Mouse (Mus musculus) stomach, postnatal 0 days (tissue): ENCODE measurements around the gene Atad2b. TPM values are rescaled to one million over a fixed set of nuclear protein-coding genes. Genes with fewer than 3 reads are reported as not detected.
"Not testable (repeated sequence)": the region's sequence is repeated elsewhere in the genome, so short reads cannot be mapped to it uniquely, and the experiment has no call there.

Source experiments
- ATAC-seq: fragments of 200-750 bp; cut with Nextera tagmentation; 2 replicates; pipeline ENCODE4 v1.8.0; 2017; ENCODE audit not compliant: low FRiP score, low TSS enrichment
- DNase-seq: peaks from one replicate; pipeline ENCODE4 v3.0.0-alpha.2; 2016; ENCODE audit warnings: low spot score
- H3K27ac ChIP-seq: fragments of 300-500 bp; sonication (generic); replicated peaks from 2 replicates; pipeline ENCODE4 v1.5.1; 2014; ENCODE audit warnings: mild to moderate bottlenecking, control low read depth
- H3K27me3 ChIP-seq: fragments of 300-500 bp; sonication (generic); 2 replicates; pipeline ENCODE4 v1.6.1; 2014; ENCODE audit warnings: low read length; ENCODE audit not compliant: control insufficient read depth, insufficient read depth
- H3K36me3 ChIP-seq: fragments of 300-500 bp; sonication (generic); 2 replicates; pipeline ENCODE4 v1.6.1; 2014; ENCODE audit warnings: low read length, mixed read lengths; ENCODE audit not compliant: control insufficient read depth, insufficient read depth
- H3K4me1 ChIP-seq: fragments of 300-500 bp; sonication (generic); replicated peaks from 2 replicates; pipeline ENCODE4 v1.6.1; 2014; ENCODE audit warnings: antibody characterized with exemption; ENCODE audit not compliant: control insufficient read depth, insufficient read depth
- H3K4me2 ChIP-seq: fragments of 300-500 bp; sonication (generic); replicated peaks from 2 replicates; pipeline ENCODE4 v1.6.1; 2014; ENCODE audit warnings: low read depth, mild to moderate bottlenecking, control low read depth, moderate library complexity
- H3K4me3 ChIP-seq: fragments of 300-500 bp; sonication (generic); 2 replicates; pipeline ENCODE4 v1.5.1; 2014; ENCODE audit warnings: low read depth, low read length, control low read depth
- H3K9ac ChIP-seq: fragments of 300-500 bp; sonication (generic); 2 replicates; pipeline ENCODE4 v1.6.1; 2014; ENCODE audit warnings: mild to moderate bottlenecking, low read length, control low read depth, mixed read lengths
- H3K9me3 ChIP-seq: fragments of 300-500 bp; sonication (generic); 2 replicates; pipeline ENCODE4 v1.6.1; 2016; ENCODE audit warnings: low read length; ENCODE audit not compliant: control insufficient read depth
- CTCF ChIP-seq: IDR thresholded peaks from 2 replicates; pipeline ENCODE4 v1.5.1; 2016; ENCODE audit warnings: antibody characterized with exemption, low read depth, mild to moderate bottlenecking, moderate library complexity
- EP300 ChIP-seq: optimal IDR thresholded peaks from 2 replicates; pipeline ENCODE3; 2016; ENCODE audit warnings: antibody characterized with exemption
- WGBS: fragments of 180-500 bp; shearing (Covaris S2); extraction: QIAGEN DNeasy Blood & Tissue Kit; methylation state at CpG from one replicate; pipeline ENCODE4 v1.1.7; 2014; 5-methylcytosine and 5-hydroxymethylcytosine counted together
- polyA plus RNA-seq: library from polyadenylated mRNA; unstranded; fragments of >200 nt; fragmentation: Nextera tagmentation; extraction: Ambion mirVana; gene quantifications from 2 replicates; pipeline ENCODE4 v1.2.1, GENCODE M21; 2015

Atad2b gene
- polyA plus RNA-seq, 1 experiment from 2014 or later: 4.6 TPM

DNA sequence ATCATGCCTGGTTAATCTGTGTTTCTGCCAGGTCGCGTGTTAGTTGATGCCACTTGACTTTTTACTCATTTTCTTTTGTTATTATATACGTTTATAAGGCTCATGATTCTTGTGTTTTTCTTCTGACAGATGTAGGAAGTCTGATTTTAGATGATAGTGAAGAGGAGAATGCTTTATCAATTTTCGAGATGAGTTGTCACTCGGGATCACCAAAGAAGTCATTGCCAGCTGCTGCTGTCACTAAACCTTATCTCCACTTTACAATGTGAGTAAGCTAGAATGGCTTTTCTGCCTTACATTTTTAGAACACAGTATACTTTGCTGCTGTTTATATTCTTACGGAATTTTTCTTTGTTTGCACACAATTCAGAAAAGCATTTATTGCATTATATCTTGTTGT lies 61.2 kb downstream of the Atad2b start:
- H3K4me3 ChIP-seq: no peak overlapping the region
- H3K9ac ChIP-seq: no peak overlapping the region
- no peaks in the 10 kb centered on the region for H3K27me3 ChIP-seq
- ATAC-seq: no peak
- 89% methylated on average over 6 of the region's 6 CpGs for WGBS
- no peaks in the 10 kb centered on the region for H3K9me3 ChIP-seq
- H3K4me1 ChIP-seq: no peaks in the 10 kb centered on the region
- H3K27ac ChIP-seq: no peak overlapping the region
- peaks cover 11% of the 10 kb centered on the region; the same call in 1 of the 2 replicates for H3K36me3 ChIP-seq
- no peak overlapping the region for H3K4me2 ChIP-seq
- TF ChIP-seq CTCF (no peak), EP300 (no peak)
- DNase-seq: no peak

DNA sequence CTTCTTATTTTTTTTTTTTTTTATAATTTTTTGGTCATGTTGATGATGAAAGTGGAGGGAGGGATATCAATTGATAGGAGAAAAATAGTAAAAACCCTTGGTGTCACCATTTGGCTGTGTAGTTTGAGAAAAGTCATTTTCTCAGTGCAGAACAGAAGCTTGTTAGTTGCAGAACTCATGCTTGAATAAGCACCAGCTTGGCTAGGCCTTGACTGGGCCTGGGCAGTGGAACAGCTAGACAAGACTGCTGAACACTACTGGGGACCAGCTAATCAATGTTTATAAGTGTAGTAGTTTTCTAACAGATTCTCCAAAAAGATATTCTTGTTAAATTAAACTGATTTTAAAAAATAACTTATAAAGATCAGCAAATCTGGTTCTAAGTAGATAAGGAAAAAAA lies 79.8 kb downstream of the Atad2b start:
- no peak overlapping the region for H3K9ac ChIP-seq
- no peak for ATAC-seq
- DNase-seq: no peak
- no peaks in the 10 kb centered on the region; the same call in 1 of the 2 replicates for H3K36me3 ChIP-seq
- H3K9me3 ChIP-seq: no peaks in the 10 kb centered on the region
- TF ChIP-seq CTCF: no peak
- no peak for TF ChIP-seq EP300
- no peak overlapping the region for H3K27ac ChIP-seq
- H3K27me3 ChIP-seq: no peaks in the 10 kb centered on the region
- no peak overlapping the region for H3K4me3 ChIP-seq
- no peaks in the 10 kb centered on the region for H3K4me1 ChIP-seq
- H3K4me2 ChIP-seq: no peak overlapping the region

DNA sequence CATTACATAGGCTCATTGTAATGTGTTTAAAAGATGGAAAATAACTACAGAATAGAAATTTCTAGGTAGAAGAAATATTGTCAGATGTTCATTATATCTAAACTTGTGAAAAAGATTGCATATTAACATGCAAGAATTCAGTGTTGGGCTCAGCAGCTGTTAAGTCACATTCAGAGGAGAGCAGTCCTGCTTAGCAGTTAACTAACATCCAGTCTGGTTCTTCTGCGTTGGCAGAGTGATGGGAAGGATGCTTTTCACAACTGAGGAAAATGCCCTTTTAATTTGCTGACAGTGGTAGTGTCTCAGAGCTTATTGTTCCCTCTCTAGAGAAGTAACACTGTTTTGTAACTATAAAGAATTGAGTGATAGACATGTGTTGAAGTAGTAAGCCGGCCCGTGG lies 88.2 kb downstream of the Atad2b start:
- H3K4me3 ChIP-seq: no peak overlapping the region
- H3K27ac ChIP-seq: no peak overlapping the region
- no peaks in the 10 kb centered on the region for H3K4me1 ChIP-seq
- H3K4me2 ChIP-seq: no peak overlapping the region
- DNase-seq (no peak), ATAC-seq (no peak)
- H3K9me3 ChIP-seq: no peaks in the 10 kb centered on the region
- no peak for TF ChIP-seq CTCF
- no peaks in the 10 kb centered on the region for H3K27me3 ChIP-seq
- WGBS: 82% methylated on average over 3 of the region's 3 CpGs
- H3K9ac ChIP-seq: no peak overlapping the region
- H3K36me3 ChIP-seq: no peaks in the 10 kb centered on the region

DNA sequence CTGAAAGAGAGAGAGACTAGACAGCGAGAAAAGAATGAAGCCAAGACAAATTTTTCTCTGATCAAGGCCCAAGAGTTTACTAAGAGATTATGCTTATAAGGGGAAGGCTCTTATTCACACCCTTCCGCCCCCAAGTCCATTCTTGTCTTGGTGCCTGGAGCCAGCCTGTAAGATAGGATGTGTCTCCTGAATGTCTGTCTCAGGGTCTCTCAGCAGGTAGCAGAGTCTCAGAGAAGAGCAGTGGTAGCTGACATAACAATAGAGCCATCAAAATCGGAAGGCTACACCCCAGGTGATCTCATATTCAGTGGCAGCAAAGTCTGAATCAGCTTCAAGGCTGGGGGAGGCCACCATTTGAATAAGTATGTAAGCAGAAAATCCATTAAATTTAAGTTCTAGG lies 88.6 kb downstream of the Atad2b start:
- not testable (repeated sequence) for H3K4me2 ChIP-seq, H3K9me3 ChIP-seq, H3K27ac ChIP-seq, H3K9ac ChIP-seq, H3K4me1 ChIP-seq, H3K27me3 ChIP-seq, DNase-seq, ATAC-seq, H3K4me3 ChIP-seq, H3K36me3 ChIP-seq
- 83% methylated on average over 3 of the region's 3 CpGs for WGBS

DNA sequence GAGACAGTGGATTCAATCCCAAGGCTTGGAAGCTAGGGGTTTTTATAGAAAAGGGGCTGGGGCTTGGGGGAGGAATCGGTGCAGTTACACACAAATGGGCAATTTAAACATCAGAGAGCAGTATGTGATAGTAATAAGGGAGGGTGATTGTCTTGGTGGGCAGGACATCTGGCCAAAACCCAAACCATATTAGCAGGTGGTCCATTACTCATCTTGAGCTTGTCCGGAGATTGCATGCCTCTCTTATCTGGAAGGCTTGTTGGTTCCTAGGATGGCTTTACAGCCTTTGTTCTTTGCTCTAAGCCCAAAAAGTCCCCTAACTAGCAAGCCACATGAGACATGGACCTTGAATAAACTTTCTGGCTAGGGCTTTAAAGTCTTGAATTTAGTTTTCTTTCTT lies 91.5 kb downstream of the Atad2b start:
- not testable (repeated sequence) for H3K4me3 ChIP-seq, H3K36me3 ChIP-seq, H3K4me2 ChIP-seq, H3K4me1 ChIP-seq, H3K9ac ChIP-seq, H3K9me3 ChIP-seq, ATAC-seq, H3K27ac ChIP-seq, DNase-seq, H3K27me3 ChIP-seq
- WGBS: 62% methylated on average over 2 of the region's 2 CpGs

DNA sequence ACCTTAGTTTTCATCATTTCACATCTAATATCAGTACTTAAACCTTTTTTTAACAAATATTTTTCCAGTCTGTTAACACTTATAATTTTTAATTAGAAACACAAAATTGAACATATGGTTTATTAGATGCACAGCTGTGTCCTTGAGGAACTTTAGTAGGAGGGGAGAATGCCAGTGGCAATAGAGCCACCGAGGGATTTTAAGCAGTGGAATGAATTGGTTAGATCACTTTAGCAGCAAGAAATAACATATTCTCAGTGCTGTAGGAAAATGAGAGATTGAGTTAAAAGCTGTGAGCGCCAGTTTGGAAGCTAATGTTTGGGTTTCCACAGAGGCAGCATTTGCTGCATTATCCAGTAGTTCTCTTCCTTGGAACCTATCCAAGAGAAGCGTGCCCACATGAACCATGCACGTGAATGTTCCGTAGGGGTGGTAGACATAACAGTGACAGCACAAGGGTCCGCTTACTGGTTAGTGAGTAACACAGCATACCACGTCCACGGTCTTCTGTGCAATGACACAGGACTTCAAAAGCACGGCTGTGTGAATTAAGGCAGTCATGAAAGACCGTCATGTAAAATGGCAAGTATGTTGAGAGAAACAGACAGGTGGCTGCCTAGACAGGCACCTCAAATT lies 108.2 kb downstream of the Atad2b start:
- H3K9ac ChIP-seq: no peak overlapping the region
- ATAC-seq (no peak), DNase-seq (no peak)
- TF ChIP-seq EP300 (no peak), CTCF (no peak)
- H3K36me3 ChIP-seq: peaks cover 8% of the 10 kb centered on the region
- 88% methylated on average over 10 of the region's 10 CpGs for WGBS
- H3K4me1 ChIP-seq: no peaks in the 10 kb centered on the region
- H3K27ac ChIP-seq: no peak overlapping the region
- no peaks in the 10 kb centered on the region for H3K27me3 ChIP-seq
- H3K4me3 ChIP-seq: no peak overlapping the region
- no peaks in the 10 kb centered on the region for H3K9me3 ChIP-seq
- H3K4me2 ChIP-seq: no peak overlapping the region
